Mouse (Mus musculus) kidney, adult 2 months (tissue): Measurements from ENCODE around the gene Pex19.

Experiments used
- CTCF ChIP-seq: fragments of 200-500 bp; conservative IDR thresholded peaks from 2 replicates; pipeline ENCODE4 v1.5.1; 2011; ENCODE audit warnings: low read depth, mild to moderate bottlenecking, control low read depth, low read length, moderate library complexity, mixed read lengths; ENCODE audit not compliant: insufficient read depth, insufficient read length
- POLR2A ChIP-seq: fragments of 200-500 bp; IDR thresholded peaks from one replicate; pipeline ENCODE4 v1.6.1; 2011; ENCODE audit warnings: low read depth, low read length, control low read depth

DNA sequence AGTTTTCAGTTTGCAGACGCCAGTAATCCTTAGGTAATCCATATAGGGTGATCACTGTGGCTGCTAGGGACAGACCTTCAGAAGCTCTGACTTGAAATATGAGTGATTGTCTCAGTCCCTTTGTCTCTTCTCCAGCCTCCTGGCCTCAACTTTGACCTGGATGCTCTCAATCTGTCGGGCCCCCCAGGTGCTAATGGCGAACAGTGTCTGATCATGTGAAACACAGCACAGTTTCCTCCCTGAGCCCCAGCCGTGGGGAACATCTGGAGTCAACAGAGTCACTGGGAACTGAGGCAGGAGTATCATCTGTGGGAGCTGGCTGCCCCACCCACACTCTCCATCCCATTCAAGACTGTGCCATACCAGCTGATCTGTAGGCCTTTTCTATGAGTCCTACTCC is 7.5 kb downstream of the Pex19 start:
- TF ChIP-seq CTCF (no peak), POLR2A (no peak)
